Mouse (Mus musculus) c-Kit-positive CD71-negative TER-119-negative erythroid progenitor cells, embryonic 14.5 days (primary cell): ENCODE data around the gene Shpk.

Experiments used
- DNase-seq: peaks from one replicate; pipeline ENCODE4 v3.0.0-alpha.2; 2013; ENCODE audit warnings: low read depth

Shpk gene

GRCm38 (mm10) chr11:73267267-73267666 is 68.0 kb downstream of the Shpk start, which contains the start of gene Trpv3:
Gene Trpv3 (plus strand): TSS chr11:73267388.
- DNase-seq = no peak
